Mouse (Mus musculus): ENCODE data around the gene Trcg1.

- TF ChIP-seq CTCF (IDR thresholded peaks at IDR 0.05; ENCODE audit: low read depth) (no peak), EP300 (IDR thresholded peaks at IDR 0.05; ENCODE audit: low read depth) (no peak)
These were observed 4.7 kb upstream of the Trcg1 start for GRCm38 (mm10) chr9:57231536-57232255.
